Mouse (Mus musculus): ENCODE data around the gene Sae1.
A peak's percentile ranks its signal among the peaks of the same experiment; 100 is the strongest.
"Not testable (repeated sequence)": the region's sequence is repeated elsewhere in the genome, so short reads cannot be mapped to it uniquely, and the experiment has no call there.

The Sae1 gene

GRCm38 (mm10) chr7:16402968-16403948 is 15.7 kb upstream of the Sae1 start:
- no peak for DNase-seq (ENCODE audit: extremely low spot score, low read depth, low spot score)

GRCm38 (mm10) chr7:16402449-16402848 is 14.8 kb upstream of the Sae1 start:
- DNase-seq (ENCODE audit: extremely low spot score, low read depth, low spot score) = no peak

GRCm38 (mm10) chr7:16401991-16402431 is 14.4 kb upstream of the Sae1 start:
- DNase-seq (ENCODE audit: extremely low spot score, low read depth, low spot score) = no peak

DNA sequence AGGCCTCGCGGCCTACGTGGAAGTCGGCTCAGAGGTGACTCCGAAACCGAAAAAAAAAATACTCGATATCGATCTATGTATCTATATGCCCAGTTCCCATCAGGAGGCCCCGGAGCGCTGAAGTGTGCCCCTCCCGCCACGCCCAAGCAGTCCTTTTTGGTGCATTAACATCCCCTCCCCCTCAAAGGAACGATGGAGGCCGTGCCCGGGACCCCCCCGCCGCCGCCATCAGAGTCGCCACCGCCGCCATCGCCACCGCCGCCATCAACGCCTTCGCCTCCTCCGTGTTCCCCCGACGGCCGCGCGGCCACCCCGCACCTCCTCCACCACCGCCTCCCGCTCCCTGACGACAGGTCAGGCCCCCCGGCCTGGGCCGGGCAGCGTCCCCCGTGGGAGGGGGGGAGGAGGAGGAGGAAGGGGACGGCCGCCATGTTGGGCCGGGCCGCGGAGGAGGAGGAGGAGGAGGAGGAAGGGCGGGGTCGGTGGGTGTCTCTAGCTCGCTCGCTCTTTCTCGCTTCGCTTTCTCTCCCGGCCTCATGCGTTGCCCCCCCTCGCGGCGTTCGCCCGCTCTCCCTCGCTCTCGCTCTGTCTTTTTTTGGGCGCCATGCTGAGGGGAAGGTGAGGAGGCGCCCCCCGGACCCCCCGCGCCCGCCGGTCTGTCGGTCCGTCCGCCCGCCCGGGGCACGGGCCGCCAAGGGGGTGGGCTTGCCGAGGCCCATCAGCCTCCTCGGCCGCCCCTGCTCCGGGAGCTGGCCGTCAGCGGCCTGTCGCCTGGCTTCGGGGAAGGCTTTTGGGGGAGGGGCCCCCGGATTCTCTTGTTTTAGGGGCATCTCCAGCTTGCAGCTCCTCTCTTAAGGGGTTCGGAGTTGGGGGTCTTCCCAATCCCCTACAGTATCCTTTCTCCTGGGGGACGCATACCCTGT is 13.3 kb upstream of the Sae1 start, which contains the start of gene Zc3h4:
Zc3h4 (plus strand) TSS at position 222 of the 923 bp plus-strand sequence.
- DNase-seq (ENCODE audit: extremely low spot score, low read depth, low spot score) = no peak

- DNase-seq (ENCODE audit: extremely low spot score, low read depth, low spot score) = peak; percentile 97
Observed at GRCm38 (mm10) chr7:16399820-16400688, 12.4 kb upstream of the Sae1 start.

DNA sequence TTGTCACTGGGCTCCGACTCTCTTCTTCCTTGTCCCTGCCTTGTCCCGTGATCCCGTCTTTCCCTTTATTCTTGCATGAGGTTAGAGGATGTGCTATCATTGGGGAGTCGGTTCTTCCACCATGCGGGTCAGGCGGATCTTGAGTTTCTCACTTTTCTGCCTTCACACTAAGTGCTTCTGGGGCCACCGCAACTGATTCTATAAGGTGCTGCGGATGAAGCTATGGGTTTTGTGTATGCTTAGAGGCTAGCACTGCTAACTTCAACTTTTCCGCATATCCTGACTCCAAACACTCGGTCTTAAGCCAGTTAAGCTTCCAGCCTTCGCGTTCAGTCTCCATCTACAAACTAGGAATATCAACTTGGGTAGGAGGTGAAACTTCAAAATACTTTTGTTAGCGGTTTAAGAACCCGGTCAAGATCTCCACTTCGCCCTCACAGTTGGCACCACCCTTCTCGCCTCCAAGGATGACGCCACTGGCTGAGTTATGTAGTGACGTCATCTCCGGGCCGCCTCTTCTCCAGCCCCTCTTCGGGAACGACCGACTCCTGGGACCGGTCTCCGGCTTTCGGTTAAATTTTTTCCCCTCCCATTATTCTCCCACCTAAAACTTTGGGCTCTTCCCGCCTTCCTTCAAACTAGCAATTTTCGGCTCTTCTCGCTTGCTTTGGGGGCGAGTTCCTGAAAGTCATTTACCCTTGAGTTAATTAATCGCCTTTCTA is 11.7 kb upstream of the Sae1 start:
- DNase-seq (ENCODE audit: extremely low spot score, low read depth, low spot score) = peak; percentile 94

- no peak for DNase-seq (ENCODE audit: extremely low spot score, low read depth, low spot score)
Observed at GRCm38 (mm10) chr7:16398387-16399050, 10.9 kb upstream of the Sae1 start.

DNA sequence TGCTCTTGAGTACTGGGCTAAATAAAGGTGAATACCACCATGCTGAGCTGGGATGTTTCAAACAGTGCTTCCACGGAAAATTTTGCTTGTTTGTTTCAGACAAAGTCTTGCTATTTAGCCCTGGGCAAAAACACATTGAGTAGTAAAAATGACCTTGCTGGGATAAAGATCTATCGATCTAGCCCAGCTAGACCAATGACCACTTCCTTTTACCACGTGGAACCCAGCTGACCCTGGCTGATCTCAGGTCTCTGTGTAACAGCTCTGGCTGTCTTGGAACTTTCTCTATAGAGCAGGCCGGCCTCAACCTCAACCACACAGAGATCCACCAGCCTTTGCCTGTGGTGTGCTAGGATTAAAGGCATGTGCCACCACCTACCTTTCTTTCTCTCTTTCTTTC is 9.9 kb upstream of the Sae1 start:
- no peak for DNase-seq (ENCODE audit: extremely low spot score, low read depth, low spot score)

- no peak for DNase-seq (ENCODE audit: extremely low spot score, low read depth, low spot score)
Observed at GRCm38 (mm10) chr7:16395944-16396343, 8.3 kb upstream of the Sae1 start.

- DNase-seq (ENCODE audit: extremely low spot score, low read depth, low spot score) = no peak
Observed at GRCm38 (mm10) chr7:16392923-16393322, 5.3 kb upstream of the Sae1 start.

GRCm38 (mm10) chr7:16389942-16390341 is 2.3 kb upstream of the Sae1 start:
- DNase-seq (ENCODE audit: extremely low spot score, low read depth, low spot score) = not testable (repeated sequence)

DNA sequence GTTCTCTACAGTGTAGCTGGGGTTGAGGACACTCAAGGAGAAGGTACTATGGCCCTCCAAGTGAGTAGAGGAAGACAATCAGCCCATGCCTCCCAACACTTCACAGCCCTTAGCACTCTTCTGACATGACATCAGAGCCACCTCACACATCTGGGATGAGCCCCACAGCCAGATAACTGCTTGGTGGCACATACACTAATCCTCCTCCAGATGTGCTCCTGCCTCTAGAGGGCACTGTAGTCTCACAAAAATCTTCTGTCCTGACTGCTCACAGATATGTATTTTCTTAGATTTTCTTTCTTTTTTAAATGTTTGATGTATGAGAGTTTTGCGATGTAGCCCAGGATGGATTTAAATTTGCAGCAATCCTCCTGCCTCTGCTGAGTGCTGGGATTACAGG is 11.1 kb downstream of the Sae1 start:
- no peak for DNase-seq (ENCODE audit: extremely low spot score, low read depth, low spot score)

DNA sequence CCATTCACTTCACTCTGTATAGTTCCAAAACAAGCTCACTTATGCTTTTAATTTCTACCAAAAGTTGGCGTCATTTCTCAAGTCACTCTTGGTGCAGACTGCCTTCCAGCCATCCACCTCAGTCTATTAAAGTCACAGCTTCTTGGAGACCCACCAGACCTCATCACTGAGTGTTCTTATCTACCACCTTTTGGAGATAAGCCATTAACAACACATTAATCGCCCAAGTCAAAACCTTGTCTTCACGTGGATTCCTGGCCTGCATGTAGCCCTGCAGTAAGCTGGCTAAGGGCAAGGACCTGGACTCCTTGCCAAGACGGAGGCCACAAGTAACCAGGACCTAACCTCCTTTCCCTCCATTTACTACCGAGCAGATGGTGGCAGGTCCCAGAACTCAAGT is 12.6 kb downstream of the Sae1 start:
- DNase-seq (ENCODE audit: extremely low spot score, low read depth, low spot score) = no peak

- DNase-seq (ENCODE audit: extremely low spot score, low read depth, low spot score) = no peak
Observed at GRCm38 (mm10) chr7:16373719-16374118, 13.9 kb downstream of the Sae1 start.

DNA sequence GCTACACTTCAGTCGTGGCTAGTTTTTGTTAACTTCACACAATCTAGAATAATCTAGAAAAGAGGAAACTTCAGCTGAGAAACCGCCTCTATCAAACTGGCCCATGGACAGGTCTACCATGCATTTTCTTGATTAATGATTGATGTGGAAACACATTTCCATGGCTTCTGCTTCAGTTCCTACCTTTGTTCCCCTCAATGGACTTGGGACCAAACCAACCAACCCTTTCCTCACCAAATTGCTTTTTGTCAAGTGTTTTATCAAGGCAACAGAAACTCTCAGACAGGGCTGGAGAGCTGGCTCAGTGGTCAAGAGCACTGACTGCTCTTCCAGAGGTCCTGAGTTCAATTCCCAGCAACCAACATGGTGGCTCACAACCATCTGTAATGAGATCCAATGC is 17.0 kb downstream of the Sae1 start:
- DNase-seq (ENCODE audit: extremely low spot score, low read depth, low spot score) = no peak

DNA sequence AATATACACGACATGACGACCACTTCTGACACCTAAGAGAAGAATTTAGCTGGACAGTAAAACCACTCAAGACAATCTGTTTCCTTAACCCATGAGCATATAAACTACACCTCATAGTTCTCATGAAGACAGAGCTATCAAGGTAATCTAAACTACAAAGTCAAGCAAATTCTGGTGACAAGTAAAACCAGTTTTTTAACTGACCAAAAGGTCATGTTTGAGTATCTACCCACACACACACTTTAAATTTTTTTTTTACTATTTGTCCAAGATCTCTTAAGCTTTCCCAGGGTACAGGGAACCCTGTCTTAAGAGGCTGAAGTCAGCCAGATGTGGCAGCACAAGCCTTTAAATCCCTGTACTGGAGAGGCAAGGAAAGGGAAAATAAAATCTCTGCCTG is 18.8 kb downstream of the Sae1 start:
- DNase-seq (ENCODE audit: extremely low spot score, low read depth, low spot score) = no peak

DNA sequence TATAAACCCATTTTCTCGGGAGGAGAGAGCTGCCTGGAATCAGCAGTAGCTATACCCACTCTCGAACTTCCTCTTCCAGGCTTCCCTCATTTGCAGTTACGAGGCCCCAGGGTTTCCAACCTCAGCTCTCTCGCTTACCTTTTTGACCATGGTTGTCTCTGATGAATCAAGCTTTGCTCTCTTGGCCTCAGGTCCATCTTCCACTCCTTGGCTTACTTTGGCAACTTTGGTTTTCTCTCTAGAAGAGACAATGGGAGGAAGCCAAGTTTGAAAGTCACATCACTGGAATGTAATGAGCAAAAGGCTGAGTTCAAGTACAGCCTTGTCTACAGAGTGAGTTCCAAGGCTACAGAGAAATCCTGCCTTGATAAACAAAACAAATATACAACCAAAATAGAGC is 20.9 kb downstream of the Sae1 start:
- DNase-seq (ENCODE audit: extremely low spot score, low read depth, low spot score) = no peak

DNA sequence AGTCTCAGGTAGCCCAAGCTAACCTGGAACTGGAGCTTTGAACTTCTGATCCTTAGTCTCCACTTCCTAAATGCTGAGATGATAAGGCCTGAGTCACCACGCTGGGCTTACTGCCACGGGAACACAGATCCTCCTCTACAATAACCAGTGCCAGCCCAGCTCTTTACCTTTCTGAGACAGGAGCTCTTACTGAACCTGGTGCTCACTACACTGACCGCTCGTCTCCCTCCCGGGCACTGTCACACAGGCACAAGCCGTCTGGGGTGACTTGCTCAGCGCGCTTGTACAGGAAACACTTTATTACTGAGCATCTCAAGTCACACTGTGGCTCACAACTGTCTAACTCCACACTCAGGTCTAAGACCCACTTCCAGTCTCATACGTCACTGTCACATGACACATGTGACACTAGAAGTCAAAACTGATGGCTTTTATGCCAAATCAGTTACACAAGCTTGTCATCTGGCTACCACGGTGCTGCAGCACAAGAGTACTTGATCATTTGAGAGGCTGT is 21.4 kb downstream of the Sae1 start:
- no peak for DNase-seq (ENCODE audit: extremely low spot score, low read depth, low spot score)

- DNase-seq (ENCODE audit: extremely low spot score, low read depth, low spot score) = no peak
Observed at GRCm38 (mm10) chr7:16364901-16365500, 22.6 kb downstream of the Sae1 start.
